Mouse (Mus musculus) Patski (cell line): ENCODE results near the gene Capn9. TPM values are rescaled to one million over a fixed set of nuclear protein-coding genes. Genes with fewer than 3 reads are reported as not detected.

Experiments used
- ATAC-seq: fragments of 100-300 bp; one replicate; pipeline ENCODE4 v1.8.0; 2021
- CTCF ChIA-PET: fragments of 350-600 bp; sonication (Branson Sonifier 250); formaldehyde crosslinking; loops from one replicate; lab custom pipeline; 2022; ENCODE audit warnings: inconsistent platforms; lab: Charles Lee
- POLR2A ChIA-PET: fragments of 350-600 bp; sonication (Branson Sonifier 250); formaldehyde crosslinking; loops from one replicate; lab custom pipeline; 2022; ENCODE audit warnings: antibody characterized with exemption, inconsistent platforms; lab: Charles Lee
- DNase-seq: peaks from one replicate; pipeline ENCODE4 v3.0.0-alpha.2; 2011; ENCODE audit warnings: low read depth, low spot score
- H3K27me3 ChIP-seq: fragments of 371-371 bp; one replicate; pipeline ENCODE4 v1.5.1; 2021
- CTCF ChIP-seq: fragments of 100-300 bp; IDR thresholded peaks from one replicate; pipeline ENCODE4 v1.5.1; 2021
- in situ Hi-C: fragments of 300-500 bp; cut with MboI; formaldehyde crosslinking; loops from 3 replicates; pipeline ENCODE4 v1.11.1; 2018; ENCODE audit warnings: low pct_unique_long_range_greater_than_20kb, mixed read lengths
- polyA plus RNA-seq: library from polyadenylated mRNA; unstranded; gene quantifications from one replicate; pipeline ENCODE4 v1.2.3, GENCODE M21; 2021

Capn9 gene
- polyA plus RNA-seq, 1 experiment from 2014 or later: not detected

- POLR2A ChIA-PET: interaction anchor here (0.7 kb wide), 1 partner anchor 14 kb away, joined by 3 read pairs; no protein-coding TSS in a partner anchor
Measured at GRCm38 (mm10) chr8:124569593-124569992, 6.3 kb upstream of the Capn9 start, which contains the start of gene Agt. Gene Agt, minus strand, starts transcription at chr8:124569706.

GRCm38 (mm10) chr8:124571732-124572429 is 4.0 kb upstream of the Capn9 start:
- ATAC-seq: no peak
- DNase-seq: peak; percentile 6
- POLR2A ChIA-PET: interaction anchor here (0.7 kb wide), 1 partner anchor 12 kb away, joined by 4 read pairs; no protein-coding TSS in a partner anchor
- no peak for TF ChIP-seq CTCF
- CTCF ChIA-PET: no interaction called here
- no peaks in the 10 kb centered on the region for H3K27me3 ChIP-seq
- in situ Hi-C loops: no loop called here

More at GRCm38 (mm10) chr8:124569593-124569992, 6.3 kb upstream of the Capn9 start, which contains the start of gene Agt:
- DNase-seq (peak; percentile 80), ATAC-seq (peak; percentile 70)
- in situ Hi-C loops: no loop called here
- TF ChIP-seq CTCF: no peak
- H3K27me3 ChIP-seq: no peaks in the 10 kb centered on the region
- CTCF ChIA-PET: no interaction called here

GRCm38 (mm10) chr8:124572430-124572775 is 3.5 kb upstream of the Capn9 start:
- ATAC-seq (no peak), DNase-seq (no peak)
- ChIA-PET CTCF (no interaction called here), POLR2A (no interaction called here)
- no peak for TF ChIP-seq CTCF
- H3K27me3 ChIP-seq: no peaks in the 10 kb centered on the region
- in situ Hi-C loops: no loop called here

- peak; percentile 46 for ATAC-seq
- in situ Hi-C loops: no loop called here
- DNase-seq: peak; percentile 44
- TF ChIP-seq CTCF: no peak
- ChIA-PET POLR2A (no interaction called here), CTCF (interaction anchor here (0.8 to 2.8 kb wide), 9 partner anchors 10 to 175 kb away, joined by 3 to 9 read pairs (median 4); no protein-coding TSS in a partner anchor)
- H3K27me3 ChIP-seq: no peaks in the 10 kb centered on the region
Measured at GRCm38 (mm10) chr8:124573552-124574340, 2.2 kb upstream of the Capn9 start.

- DNase-seq (no peak), ATAC-seq (no peak)
- in situ Hi-C loops: no loop called here
- no peaks in the 10 kb centered on the region for H3K27me3 ChIP-seq
- no peak for TF ChIP-seq CTCF
- ChIA-PET POLR2A (no interaction called here), CTCF (no interaction called here)
Measured at GRCm38 (mm10) chr8:124576751-124577150, 840 bp downstream of the Capn9 start.

GRCm38 (mm10) chr8:124585718-124586425 is 10.0 kb downstream of the Capn9 start:
- ChIA-PET CTCF (interaction anchor here (1.0 kb wide), 1 partner anchor 11 kb away, joined by 4 read pairs; no protein-coding TSS in a partner anchor), POLR2A (interaction anchor here (0.9 kb wide), 1 partner anchor 12 kb away, joined by 5 read pairs; no protein-coding TSS in a partner anchor)
- in situ Hi-C loops: no loop called here
- no peak for ATAC-seq
- DNase-seq: no peak
- no peaks in the 10 kb centered on the region for H3K27me3 ChIP-seq
- TF ChIP-seq CTCF: no peak

GRCm38 (mm10) chr8:124586556-124586955 is 10.6 kb downstream of the Capn9 start:
- CTCF ChIA-PET: interaction anchor here (1.0 kb wide), 1 partner anchor 12 kb away, joined by 4 read pairs; no protein-coding TSS in a partner anchor
- POLR2A ChIA-PET: interaction anchor here (0.9 kb wide), 1 partner anchor 12 kb away, joined by 5 read pairs; no protein-coding TSS in a partner anchor
- peaks cover 4% of the 10 kb centered on the region for H3K27me3 ChIP-seq
- in situ Hi-C loops: no loop called here
- ATAC-seq: peak; percentile 21
- no peak for TF ChIP-seq CTCF
- no peak for DNase-seq

GRCm38 (mm10) chr8:124589393-124589792 is 13.5 kb downstream of the Capn9 start:
- in situ Hi-C loops: no loop called here
- ChIA-PET CTCF (no interaction called here), POLR2A (no interaction called here)
- TF ChIP-seq CTCF: no peak
- peaks cover 5% of the 10 kb centered on the region for H3K27me3 ChIP-seq
- DNase-seq (no peak), ATAC-seq (no peak)

- DNase-seq (no peak), ATAC-seq (no peak)
- ChIA-PET POLR2A (no interaction called here), CTCF (interaction anchor here (1.2 kb wide), 1 partner anchor 74 kb away, joined by 4 read pairs; no protein-coding TSS in a partner anchor)
- TF ChIP-seq CTCF: no peak
- peaks cover 19% of the 10 kb centered on the region for H3K27me3 ChIP-seq
- in situ Hi-C loops: no loop called here
Measured at GRCm38 (mm10) chr8:124604066-124604465, 28.2 kb downstream of the Capn9 start.

- DNase-seq: no peak
- peak; percentile 86 for TF ChIP-seq CTCF
- in situ Hi-C loops: no loop called here
- CTCF ChIA-PET: interaction anchor here (0.7 to 3.1 kb wide), 20 partner anchors 8 to 210 kb away, joined by 3 to 6 read pairs (median 4); no protein-coding TSS in a partner anchor
- no peak for ATAC-seq
- POLR2A ChIA-PET: no interaction called here
- H3K27me3 ChIP-seq: peaks cover 12% of the 10 kb centered on the region
Measured at GRCm38 (mm10) chr8:124608239-124608971, 32.5 kb downstream of the Capn9 start.
